Mouse (Mus musculus) forebrain, embryonic 11.5 days (tissue): ENCODE measurements around the gene Gstm2. TPM values are rescaled to one million over a fixed set of nuclear protein-coding genes. Genes with fewer than 3 reads are reported as not detected.
"Not testable (repeated sequence)": the region's sequence is repeated elsewhere in the genome, so short reads cannot be mapped to it uniquely, and the experiment has no call there.

Experiments
- ATAC-seq: fragments of 200-750 bp; cut with Nextera tagmentation; replicated peaks from 2 replicates; pipeline ENCODE4 v1.8.0; 2017; ENCODE audit warnings: moderate TSS enrichment; ENCODE audit not compliant: low FRiP score
- DNase-seq: peaks from one replicate; pipeline ENCODE4 v3.0.0-alpha.2; 2017; ENCODE audit warnings: low spot score
- H3K27ac ChIP-seq: fragments of 300-500 bp; sonication (generic); 2 replicates; pipeline ENCODE4 v1.5.1; 2014; ENCODE audit warnings: low read depth, low read length
- H3K27me3 ChIP-seq: fragments of 300-500 bp; sonication (generic); 2 replicates; pipeline ENCODE4 v1.6.1; 2014; ENCODE audit warnings: mild to moderate bottlenecking, low read length, mixed read lengths; ENCODE audit not compliant: control insufficient read depth, insufficient read depth
- H3K36me3 ChIP-seq: fragments of 300-500 bp; sonication (generic); 2 replicates; pipeline ENCODE4 v1.6.1; 2014; ENCODE audit warnings: mild to moderate bottlenecking, low read length, moderate library complexity, mixed read lengths; ENCODE audit not compliant: control insufficient read depth, insufficient read depth
- H3K4me1 ChIP-seq: fragments of 300-500 bp; sonication (generic); replicated peaks from 2 replicates; pipeline ENCODE4 v1.6.1; 2014; ENCODE audit warnings: low read length, mixed read lengths; ENCODE audit not compliant: control insufficient read depth, insufficient read depth
- H3K4me2 ChIP-seq: fragments of 300-500 bp; sonication (generic); 2 replicates; pipeline ENCODE4 v1.6.1; 2014; ENCODE audit warnings: low read depth, mild to moderate bottlenecking, low read length, moderate library complexity, mixed read lengths; ENCODE audit not compliant: severe bottlenecking
- H3K4me3 ChIP-seq: fragments of 300-500 bp; sonication (generic); 2 replicates; pipeline ENCODE4 v1.5.1; 2014; ENCODE audit warnings: low read depth, low read length
- H3K9ac ChIP-seq: fragments of 300-500 bp; sonication (generic); 2 replicates; pipeline ENCODE4 v1.6.1; 2014; ENCODE audit warnings: low read length
- H3K9me3 ChIP-seq: fragments of 300-500 bp; sonication (generic); 2 replicates; pipeline ENCODE4 v1.6.1; 2016; ENCODE audit warnings: low read length, mixed read lengths; ENCODE audit not compliant: control insufficient read depth
- WGBS: fragments of 180-500 bp; shearing (Covaris S2); extraction: QIAGEN DNeasy Blood & Tissue Kit; methylation state at CpG from one replicate; pipeline ENCODE4 v1.1.7; 2014; 5-methylcytosine and 5-hydroxymethylcytosine counted together
- polyA plus RNA-seq: library from polyadenylated mRNA; unstranded; fragments of >200 nt; fragmentation: Nextera tagmentation; extraction: Ambion mirVana; gene quantifications from 2 replicates; pipeline ENCODE4 v1.2.1, GENCODE M21; 2014

Gstm2 gene
- polyA plus RNA-seq, 1 experiment from 2014 or later: 10.6 TPM

DNA sequence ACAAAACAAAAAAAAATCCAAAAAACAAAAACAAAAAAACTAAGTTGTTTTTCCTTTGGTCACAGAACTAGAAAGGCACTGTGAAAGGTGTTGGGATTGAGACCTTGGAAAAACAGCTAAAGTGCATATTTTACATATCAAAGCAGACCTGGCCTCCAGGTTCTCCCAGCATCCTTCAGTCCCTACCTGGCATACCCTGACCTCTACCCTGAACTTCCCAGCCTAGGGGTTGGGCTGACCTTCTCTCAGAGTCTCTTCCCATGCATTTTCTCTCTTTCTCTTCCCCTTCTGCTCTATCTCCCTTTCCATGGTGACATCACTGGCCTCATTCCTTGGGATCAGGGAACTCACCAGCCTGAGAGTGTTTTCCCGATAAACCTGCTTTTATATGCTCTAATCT, 20.7 kb downstream of the Gstm2 start:
- Histone ChIP-seq H3K9me3 (no peaks in the 10 kb centered on the region), H3K4me2 (no peak overlapping the region), H3K36me3 (no peaks in the 10 kb centered on the region), H3K4me3 (no peak overlapping the region), H3K27ac (no peak overlapping the region), H3K4me1 (no peaks in the 10 kb centered on the region), H3K9ac (no peak overlapping the region), H3K27me3 (no peaks in the 10 kb centered on the region)
- no peak for ATAC-seq
- no peak for DNase-seq
- WGBS: 83% methylated on average over 1 of the region's 1 CpGs

DNA sequence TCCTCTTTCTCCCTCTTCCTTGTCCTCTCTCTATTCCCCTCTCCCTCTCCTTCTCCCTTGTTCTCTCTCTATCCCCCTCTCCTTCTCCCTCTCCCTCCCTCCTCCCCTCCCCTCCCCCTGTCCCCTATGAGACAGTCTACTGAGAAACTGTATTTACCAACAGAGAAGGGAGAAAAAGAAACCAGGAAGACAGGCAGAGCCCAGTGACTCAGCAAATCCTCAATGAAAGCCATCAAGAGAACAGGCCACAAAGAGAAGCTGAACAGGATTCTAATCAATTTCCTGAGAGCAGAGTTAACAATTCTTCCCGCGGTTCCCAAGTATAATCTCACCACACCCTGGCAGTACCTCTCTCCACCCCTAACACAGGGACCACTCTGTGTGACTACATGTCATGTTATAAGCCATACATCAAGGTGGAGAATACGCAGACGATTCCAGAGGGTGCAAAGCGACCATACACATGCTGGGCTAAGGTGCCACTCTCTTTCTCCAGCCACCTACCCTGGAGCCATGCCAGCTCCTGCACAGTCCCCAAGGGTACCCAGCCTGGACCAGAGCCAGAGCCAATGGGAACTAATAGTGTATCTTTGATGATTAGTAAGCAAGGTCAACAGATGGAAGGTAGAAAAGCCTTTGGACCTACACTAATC, 21.5 kb downstream of the Gstm2 start:
- Histone ChIP-seq H3K4me3 (no peak overlapping the region), H3K36me3 (no peaks in the 10 kb centered on the region), H3K9ac (no peak overlapping the region), H3K9me3 (no peaks in the 10 kb centered on the region), H3K27ac (no peak overlapping the region), H3K4me1 (no peaks in the 10 kb centered on the region), H3K4me2 (no peak overlapping the region), H3K27me3 (no peaks in the 10 kb centered on the region)
- WGBS: 65% methylated on average over 5 of the region's 5 CpGs
- DNase-seq: no peak
- ATAC-seq: no peak

DNA sequence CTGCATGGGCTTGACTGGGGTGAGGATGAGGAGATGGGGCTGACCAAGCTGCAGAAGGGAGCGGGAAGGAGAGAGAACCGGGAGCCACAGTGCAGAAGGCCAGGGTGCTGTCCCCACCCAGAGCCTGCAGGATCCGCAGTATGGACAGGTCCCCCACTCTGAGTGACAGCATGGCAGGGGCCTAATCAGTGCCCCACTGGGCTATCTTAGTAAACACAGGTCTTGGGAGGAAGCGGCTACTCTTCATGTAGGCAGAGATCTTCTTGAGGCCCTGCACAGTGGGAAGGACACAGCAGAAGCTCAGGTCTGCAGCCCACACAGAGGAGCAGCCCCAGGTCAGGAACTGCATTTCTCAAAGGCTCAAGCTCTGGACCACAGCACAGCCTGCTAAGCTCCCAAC, 22.2 kb downstream of the Gstm2 start:
- H3K27ac ChIP-seq: no peak overlapping the region
- no peak overlapping the region for H3K9ac ChIP-seq
- 74% methylated on average over 4 of the region's 4 CpGs for WGBS
- ATAC-seq (no peak), DNase-seq (no peak)
- no peaks in the 10 kb centered on the region for H3K36me3 ChIP-seq
- H3K9me3 ChIP-seq: no peaks in the 10 kb centered on the region
- no peaks in the 10 kb centered on the region for H3K27me3 ChIP-seq
- no peaks in the 10 kb centered on the region for H3K4me1 ChIP-seq
- H3K4me2 ChIP-seq: no peak overlapping the region
- H3K4me3 ChIP-seq: no peak overlapping the region

DNA sequence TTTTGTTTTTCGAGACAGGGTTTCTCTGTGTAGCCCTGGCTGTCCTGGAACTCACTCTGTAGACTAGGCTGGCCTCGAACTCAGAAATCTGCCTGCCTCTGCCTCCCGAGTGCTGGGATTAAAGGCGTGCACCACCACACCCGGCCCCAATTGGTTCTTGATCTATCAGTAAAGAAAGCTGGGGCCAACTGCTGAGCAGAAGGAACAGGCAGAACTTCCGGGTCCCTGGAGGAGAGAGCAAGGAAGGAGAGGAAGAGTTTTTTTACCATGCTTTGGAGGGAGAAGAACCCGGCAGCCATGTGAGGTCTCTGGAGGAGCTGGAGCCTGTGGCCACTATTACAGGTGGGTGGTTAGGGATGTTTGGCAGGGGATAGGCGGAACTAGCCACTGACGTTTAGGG, 31.0 kb downstream of the Gstm2 start:
- WGBS: 92% methylated on average over 8 of the region's 9 CpGs
- not testable (repeated sequence) for ATAC-seq

DNA sequence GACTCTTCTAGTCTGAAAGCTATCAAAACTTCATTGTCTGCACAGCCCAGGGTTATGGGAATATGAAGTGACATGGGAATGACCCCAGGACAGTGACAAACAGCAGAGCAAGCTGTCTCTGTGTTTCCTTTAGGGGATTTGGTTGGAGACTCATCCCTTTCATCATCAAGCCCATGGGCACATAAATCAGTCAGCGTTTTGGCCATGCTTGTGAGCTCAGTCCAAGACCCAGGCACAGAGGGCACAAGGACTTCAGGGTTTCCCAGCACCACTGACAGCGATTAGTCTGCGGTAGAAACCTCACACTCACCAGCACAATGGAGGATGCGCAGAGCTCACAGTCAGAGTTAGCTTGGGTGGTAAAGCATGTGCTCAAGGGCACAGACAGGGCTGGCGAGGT, 32.3 kb downstream of the Gstm2 start:
- Histone ChIP-seq H3K4me1 (no peaks in the 10 kb centered on the region), H3K4me2 (no peak overlapping the region), H3K4me3 (no peak overlapping the region), H3K9ac (no peak overlapping the region), H3K27me3 (no peaks in the 10 kb centered on the region), H3K27ac (no peak overlapping the region), H3K9me3 (no peaks in the 10 kb centered on the region), H3K36me3 (no peaks in the 10 kb centered on the region)
- 85% methylated on average over 5 of the region's 5 CpGs for WGBS
- ATAC-seq: no peak
- DNase-seq: no peak

More for the DNA sequence above, 31.0 kb downstream of the Gstm2 start:
- DNase-seq, H3K27ac ChIP-seq, H3K4me1 ChIP-seq, H3K9me3 ChIP-seq, H3K4me2 ChIP-seq, H3K27me3 ChIP-seq, H3K9ac ChIP-seq, H3K4me3 ChIP-seq, H3K36me3 ChIP-seq: not testable (repeated sequence)

DNA sequence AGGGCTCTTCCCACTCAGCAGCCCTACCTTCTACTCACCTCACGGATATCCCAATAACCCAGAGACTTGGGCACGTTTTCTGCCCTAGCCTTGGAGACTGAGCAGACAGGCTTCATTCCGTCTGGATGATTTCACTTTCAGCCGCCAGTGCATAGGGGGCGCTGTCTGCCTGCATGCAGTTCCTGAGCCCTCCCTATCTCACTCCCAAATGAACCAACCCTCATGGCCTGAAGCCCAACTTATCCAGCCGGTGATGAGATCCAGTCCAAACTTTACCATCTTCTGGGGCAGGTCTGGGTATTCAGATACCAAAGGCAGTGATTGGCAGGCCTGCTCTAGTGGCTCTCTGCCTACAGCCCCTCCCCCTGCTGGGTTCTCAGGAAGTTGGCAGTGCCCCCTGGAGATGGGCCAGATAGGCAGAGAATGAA, 32.9 kb downstream of the Gstm2 start:
- H3K27me3 ChIP-seq: no peaks in the 10 kb centered on the region
- no peak overlapping the region for H3K4me2 ChIP-seq
- H3K9me3 ChIP-seq: no peaks in the 10 kb centered on the region
- no peak overlapping the region for H3K4me3 ChIP-seq
- no peaks in the 10 kb centered on the region for H3K4me1 ChIP-seq
- 22% methylated on average over 6 of the region's 6 CpGs for WGBS
- no peak overlapping the region for H3K27ac ChIP-seq
- no peak for DNase-seq
- H3K36me3 ChIP-seq: no peaks in the 10 kb centered on the region
- H3K9ac ChIP-seq: no peak overlapping the region
- 0 out of 2 replicates have a peak, but pooled peaks have one; percentile 36 for ATAC-seq

DNA sequence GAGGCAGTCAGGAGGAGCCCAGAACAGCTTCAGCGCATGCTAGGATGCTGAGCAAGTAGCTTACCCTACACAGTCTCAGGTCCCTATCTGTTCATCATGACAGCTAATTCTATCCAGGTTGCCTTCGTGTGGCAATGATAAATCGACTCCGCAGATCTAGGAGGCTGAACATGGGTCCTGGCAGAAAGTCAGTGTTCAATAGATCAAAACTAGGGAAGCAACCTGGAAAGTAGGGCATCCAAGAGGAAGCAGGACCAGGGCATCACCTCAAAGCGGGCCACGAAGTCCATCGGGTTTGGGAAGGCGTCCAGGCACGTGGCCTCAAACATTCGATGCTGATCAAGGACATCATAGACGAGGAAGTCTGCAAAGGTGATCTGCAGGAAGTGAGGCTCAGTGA, 35.7 kb downstream of the Gstm2 start:
- no peak for DNase-seq
- Histone ChIP-seq H3K9ac (no peak overlapping the region), H3K36me3 (no peaks in the 10 kb centered on the region), H3K4me1 (no peaks in the 10 kb centered on the region), H3K27me3 (no peaks in the 10 kb centered on the region), H3K4me3 (no peak overlapping the region), H3K4me2 (no peak overlapping the region), H3K27ac (no peak overlapping the region), H3K9me3 (no peaks in the 10 kb centered on the region)
- 89% methylated on average over 11 of the region's 11 CpGs for WGBS
- ATAC-seq: no peak

DNA sequence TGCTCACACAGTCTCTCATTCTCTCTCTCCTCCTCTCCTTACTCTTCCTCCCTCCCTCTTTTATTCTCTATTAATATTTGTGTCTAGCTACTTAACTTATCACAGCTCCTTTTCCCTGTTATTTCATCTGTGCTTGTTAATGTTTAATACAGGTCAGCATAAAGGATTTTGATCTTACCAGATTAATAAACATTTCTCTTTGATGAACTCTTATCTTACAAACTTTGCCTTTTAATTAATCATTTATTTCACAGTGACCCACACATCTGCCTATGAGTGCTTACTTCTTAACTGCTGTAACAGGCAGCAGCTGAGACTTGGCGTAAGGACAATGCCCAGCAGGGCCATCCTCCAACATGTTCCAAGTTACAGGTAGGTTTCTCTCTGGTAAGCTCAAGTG, 36.8 kb downstream of the Gstm2 start:
- not testable (repeated sequence) for H3K9ac ChIP-seq, H3K27ac ChIP-seq, H3K27me3 ChIP-seq, H3K36me3 ChIP-seq, H3K4me2 ChIP-seq, H3K9me3 ChIP-seq, H3K4me1 ChIP-seq, DNase-seq, ATAC-seq, H3K4me3 ChIP-seq
- WGBS: 84% methylated on average over 1 of the region's 1 CpGs

DNA sequence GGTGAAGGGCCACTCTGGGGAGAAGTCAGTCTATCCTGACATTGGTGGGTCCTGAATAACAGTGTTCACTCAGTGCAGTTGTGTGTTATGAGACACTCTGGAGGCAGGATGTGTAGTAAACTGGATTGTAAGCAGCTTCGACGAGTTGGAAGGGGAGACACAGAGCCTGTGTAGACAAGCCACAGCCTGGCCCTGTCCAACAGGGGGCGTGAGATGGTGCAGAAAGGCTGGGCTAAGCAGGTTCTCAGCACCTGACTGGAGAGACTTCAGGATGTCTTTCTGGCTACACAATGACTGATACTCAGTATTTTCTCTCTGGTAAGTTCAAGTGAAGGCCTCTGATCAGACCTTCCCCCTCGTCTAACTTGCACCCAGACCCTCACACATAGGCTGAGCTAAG, 40.5 kb downstream of the Gstm2 start:
- ATAC-seq (no peak), DNase-seq (no peak)
- Histone ChIP-seq H3K4me1 (peaks cover 2% of the 10 kb centered on the region; the same call in 1 of the 2 replicates), H3K27me3 (no peaks in the 10 kb centered on the region), H3K36me3 (no peaks in the 10 kb centered on the region), H3K4me2 (no peak overlapping the region), H3K27ac (no peak overlapping the region), H3K4me3 (no peak overlapping the region), H3K9ac (no peak overlapping the region), H3K9me3 (no peaks in the 10 kb centered on the region)
- 58% methylated on average over 4 of the region's 4 CpGs for WGBS
